Mouse (Mus musculus): ENCODE results near the gene Kbtbd4.

Kbtbd4 gene

GRCm38 (mm10) chr2:90904856-90905224, 300 bp downstream of the Kbtbd4 start:
- in situ Hi-C loops (cut with MboI, MseI): no loop called here

- in situ Hi-C loops (cut with MboI, MseI): no loop called here
Measured at GRCm38 (mm10) chr2:90906721-90907120, 2.2 kb downstream of the Kbtbd4 start.

GRCm38 (mm10) chr2:90910861-90911260, 6.3 kb downstream of the Kbtbd4 start:
- in situ Hi-C loops (cut with MboI, MseI): no loop called here

- in situ Hi-C loops (cut with MboI, MseI): no loop called here
Measured at GRCm38 (mm10) chr2:90911668-90912067, 7.1 kb downstream of the Kbtbd4 start.

- in situ Hi-C loops (cut with MboI, MseI): no loop called here
Measured at GRCm38 (mm10) chr2:90913671-90914070, 9.1 kb downstream of the Kbtbd4 start.

- in situ Hi-C loops (cut with MboI, MseI): no loop called here
Measured at GRCm38 (mm10) chr2:90915516-90915915, 11.0 kb downstream of the Kbtbd4 start.

- in situ Hi-C loops (cut with MboI, MseI): no loop called here
Measured at GRCm38 (mm10) chr2:90916560-90917232, 12.2 kb downstream of the Kbtbd4 start.

- in situ Hi-C loops (cut with MboI, MseI): no loop called here
Measured at GRCm38 (mm10) chr2:90917233-90917998, 12.9 kb downstream of the Kbtbd4 start.

GRCm38 (mm10) chr2:90917999-90918698, 13.6 kb downstream of the Kbtbd4 start:
- in situ Hi-C loops (cut with MboI, MseI): no loop called here

GRCm38 (mm10) chr2:90921178-90921577, 16.6 kb downstream of the Kbtbd4 start:
- in situ Hi-C loops (cut with MboI, MseI): no loop called here

GRCm38 (mm10) chr2:90922636-90923035, 18.1 kb downstream of the Kbtbd4 start:
- in situ Hi-C loops (cut with MboI, MseI): no loop called here

GRCm38 (mm10) chr2:90928566-90928965, 24.0 kb downstream of the Kbtbd4 start:
- in situ Hi-C loops (cut with MboI, MseI): no loop called here

GRCm38 (mm10) chr2:90931829-90932228, 27.3 kb downstream of the Kbtbd4 start:
- in situ Hi-C loops (cut with MboI, MseI): no loop called here

GRCm38 (mm10) chr2:90932273-90932672, 27.7 kb downstream of the Kbtbd4 start:
- in situ Hi-C loops (cut with MboI, MseI): no loop called here

- in situ Hi-C loops (cut with MboI, MseI): loop anchor here in 1 of 2 experiments (5.0 kb wide), 1 partner anchor 81 kb away; no protein-coding TSS in a partner anchor
Measured at GRCm38 (mm10) chr2:90938362-90938761, 33.8 kb downstream of the Kbtbd4 start.

- in situ Hi-C loops (cut with MboI, MseI): loop anchor here in 1 of 2 experiments (5.0 kb wide), 1 partner anchor 82 kb away; no protein-coding TSS in a partner anchor
Measured at GRCm38 (mm10) chr2:90939750-90940149, 35.2 kb downstream of the Kbtbd4 start.

GRCm38 (mm10) chr2:90940233-90941229, 36.0 kb downstream of the Kbtbd4 start, which contains the start of gene Celf1:
Gene Celf1, plus strand, starts transcription at chr2:90940382.
- in situ Hi-C loops (cut with MboI, MseI): no loop called here

- in situ Hi-C loops (cut with MboI, MseI): no loop called here
Measured at GRCm38 (mm10) chr2:90941744-90942143, 37.2 kb downstream of the Kbtbd4 start.

GRCm38 (mm10) chr2:90950149-90950548, 45.6 kb downstream of the Kbtbd4 start:
- in situ Hi-C loops (cut with MboI, MseI): no loop called here

GRCm38 (mm10) chr2:90950582-90951194, 46.1 kb downstream of the Kbtbd4 start:
- in situ Hi-C loops (cut with MboI, MseI): no loop called here

GRCm38 (mm10) chr2:90953461-90953860, 48.9 kb downstream of the Kbtbd4 start:
- in situ Hi-C loops (cut with MboI, MseI): no loop called here
